Mouse (Mus musculus) megakaryocyte-erythroid progenitor cell, adult 5 weeks (primary cell): ENCODE measurements around the gene Cstf1. TPM values are rescaled to one million over a fixed set of nuclear protein-coding genes. Genes with fewer than 3 reads are reported as not detected.

ENCODE experiments used
- polyA plus RNA-seq: library from polyadenylated mRNA; stranded (reverse); fragments of >175 nt; gene quantifications from 2 replicates; pipeline ENCODE4 v1.2.3, GENCODE M21; 2012

Gene Cstf1
- 10.3 and 12.0 TPM in 2 replicates for polyA plus RNA-seq

GRCm38 (mm10) chr2:172370411-172371223 is at the start of gene Cstf1, which contains the start of gene Aurka:
Cstf1 (plus strand) TSS chr2:172370681.
Aurka (minus strand) TSS chr2:172370535.

GRCm38 (mm10) chr2:172345258-172345738 is 25.2 kb upstream of the Cstf1 start, which contains the start of gene Fam210b:
Fam210b (plus strand) TSS chr2:172345565.

GRCm38 (mm10) chr2:172393391-172394051 is 23.0 kb downstream of the Cstf1 start, which contains the start of gene Cass4:
Cass4 (plus strand) TSS chr2:172393794.

Other genes starting within 250 kb of the Cstf1 start
- gene Mc3r, start 122.2 kb upstream of the Cstf1 start, polyA plus RNA-seq, result not detected in 2 replicates
- 4.9 and 5.6 TPM in 2 replicates for gene Fam210b, start 25.1 kb upstream of the Cstf1 start, polyA plus RNA-seq
- 9.1 and 13.1 TPM in 2 replicates for gene Aurka, start 146 bp upstream of the Cstf1 start, polyA plus RNA-seq
- 0.70 and 0.97 TPM in 2 replicates for gene Cass4, start 23.1 kb downstream of the Cstf1 start, polyA plus RNA-seq
- gene Rtf2, start 69.9 kb downstream of the Cstf1 start, polyA plus RNA-seq, result 46.0 and 61.6 TPM in 2 replicates
- gene Gcnt7, start 87.9 kb downstream of the Cstf1 start, polyA plus RNA-seq, result not detected in 2 replicates
- 0.30 and 0.57 TPM in 2 replicates for gene Fam209, start 101.8 kb downstream of the Cstf1 start, polyA plus RNA-seq
- gene Tfap2c, start 178.9 kb downstream of the Cstf1 start, polyA plus RNA-seq, result 0.12 TPM in 1 of 2 replicates, not detected in the other